Mouse (Mus musculus) ES-E14 (cell line): ENCODE measurements around the gene Dnah6.

Source experiments
- CHD2 ChIP-seq: IDR thresholded peaks from 2 replicates; pipeline ENCODE4 v1.6.1; 2014; ENCODE audit warnings: mild to moderate bottlenecking, low read depth, low read length, inconsistent platforms
- ZNF384 ChIP-seq: IDR thresholded peaks from 2 replicates; pipeline ENCODE4 v1.6.1; 2012; ENCODE audit warnings: low read depth, low read length, inconsistent platforms

DNA sequence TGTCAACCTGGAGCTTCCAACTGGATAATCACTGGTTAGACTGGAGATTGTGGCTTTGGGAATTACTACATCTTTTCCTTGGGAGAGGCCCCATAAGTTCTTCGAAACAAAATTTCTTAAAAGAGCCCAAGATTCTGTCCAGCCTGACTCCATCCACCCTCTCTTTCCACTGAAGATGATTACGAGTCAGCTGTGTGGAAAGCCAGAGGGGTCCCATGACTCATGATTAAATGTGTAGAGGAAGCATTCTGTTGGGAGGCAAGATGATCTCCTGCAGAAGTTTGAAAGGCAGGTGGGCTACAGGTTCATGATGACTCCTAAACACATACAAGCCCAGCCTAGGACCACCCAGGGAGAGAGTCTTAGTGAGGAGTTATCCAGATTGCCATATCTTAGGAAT lies 66.0 kb downstream of the Dnah6 start:
- TF ChIP-seq CHD2 (no peak), ZNF384 (no peak)
